Mouse (Mus musculus) layer of hippocampus, postnatal 25 days (tissue): ENCODE measurements around the gene Smyd3. TPM values are rescaled to one million over a fixed set of nuclear protein-coding genes. Genes with fewer than 3 reads are reported as not detected.

Source experiments
- DNase-seq, 2 experiments: peaks; one replicate each; pipeline ENCODE4 v3.0.0; 2022; ENCODE audit warnings: mixed read lengths in 2 of 2, low spot score in 1 of 2; ENCODE audit errors: extremely low spot score in 1 of 2
- total RNA-seq, 2 experiments: library from RNA; stranded (reverse); gene quantifications; 2 replicates each; pipeline ENCODE4 v1.2.3; 2021

Smyd3 gene
- total RNA-seq, 2 experiments from 2014 or later: 19.7 to 20.4 TPM

GRCm38 (mm10) chr1:179539054-179539453 is 21.2 kb upstream of the Smyd3 start:
- no peak for DNase-seq

- DNase-seq: no peak
Observed at GRCm38 (mm10) chr1:179519901-179520300, 2.1 kb upstream of the Smyd3 start.

- DNase-seq: no peak
Observed at GRCm38 (mm10) chr1:179516941-179517712, 714 bp downstream of the Smyd3 start.

- DNase-seq: no peak
Observed at GRCm38 (mm10) chr1:179511895-179512294, 5.9 kb downstream of the Smyd3 start.

- no peak for DNase-seq
Observed at GRCm38 (mm10) chr1:179510546-179511340, 7.1 kb downstream of the Smyd3 start.

GRCm38 (mm10) chr1:179506530-179507315 is 11.1 kb downstream of the Smyd3 start:
- DNase-seq: no peak

- DNase-seq: no peak
Observed at GRCm38 (mm10) chr1:179502565-179502964, 15.3 kb downstream of the Smyd3 start.

- no peak for DNase-seq
Observed at GRCm38 (mm10) chr1:179499257-179499656, 18.6 kb downstream of the Smyd3 start.

GRCm38 (mm10) chr1:179492908-179493307 is 24.9 kb downstream of the Smyd3 start:
- DNase-seq: no peak

- DNase-seq: no peak
Observed at GRCm38 (mm10) chr1:179488520-179488919, 29.3 kb downstream of the Smyd3 start.

GRCm38 (mm10) chr1:179487990-179488389 is 29.9 kb downstream of the Smyd3 start:
- DNase-seq: no peak

- no peak for DNase-seq
Observed at GRCm38 (mm10) chr1:179487238-179487637, 30.6 kb downstream of the Smyd3 start.

- DNase-seq: no peak
Observed at GRCm38 (mm10) chr1:179485784-179486540, 31.9 kb downstream of the Smyd3 start.

- DNase-seq: no peak
Observed at GRCm38 (mm10) chr1:179480862-179481261, 37.0 kb downstream of the Smyd3 start.

- peak; percentile 25 to 55 for DNase-seq
Observed at GRCm38 (mm10) chr1:179477157-179477902, 40.5 kb downstream of the Smyd3 start.

GRCm38 (mm10) chr1:179476461-179477156 is 41.2 kb downstream of the Smyd3 start:
- DNase-seq: no peak

- no peak for DNase-seq
Observed at GRCm38 (mm10) chr1:179474776-179475175, 43.1 kb downstream of the Smyd3 start.

- DNase-seq: no peak
Observed at GRCm38 (mm10) chr1:179473920-179474643, 43.8 kb downstream of the Smyd3 start.
